Mouse (Mus musculus): ENCODE measurements at regions not wholly inside any gene's neighbourhood (a gene's known extent, or its start where the extent isn't known, plus 50 kb on each side); places are given as distances from the start of the nearest gene placed in this dataset.

GRCm38 (mm10) chr11:27280791-27281190 lies 687.0 kb upstream of the Vrk2 start:
- no peak for ATAC-seq (replicated peaks; ENCODE audit: poor library complexity)

GRCm38 (mm10) chr11:27264253-27264652 lies 670.5 kb upstream of the Vrk2 start:
- ATAC-seq (replicated peaks; ENCODE audit: poor library complexity) = peak; percentile 63

GRCm38 (mm10) chr11:27258521-27258920 lies 664.7 kb upstream of the Vrk2 start:
- ATAC-seq (replicated peaks; ENCODE audit: poor library complexity) = no peak

GRCm38 (mm10) chr11:27235884-27236283 lies 642.1 kb upstream of the Vrk2 start:
- no peak for ATAC-seq (replicated peaks; ENCODE audit: poor library complexity)

GRCm38 (mm10) chr11:27226454-27226853 lies 632.7 kb upstream of the Vrk2 start:
- no peak for ATAC-seq (replicated peaks; ENCODE audit: poor library complexity)

GRCm38 (mm10) chr11:27222436-27222835 lies 628.6 kb upstream of the Vrk2 start:
- no peak for ATAC-seq (replicated peaks; ENCODE audit: poor library complexity)

- ATAC-seq (replicated peaks; ENCODE audit: poor library complexity) = no peak
These were observed 628.2 kb upstream of the Vrk2 start for GRCm38 (mm10) chr11:27221956-27222355.

- ATAC-seq (replicated peaks; ENCODE audit: poor library complexity) = peak; percentile 87
These were observed 626.2 kb upstream of the Vrk2 start for GRCm38 (mm10) chr11:27219715-27220699.

- ATAC-seq (replicated peaks; ENCODE audit: poor library complexity) = no peak
These were observed 622.0 kb upstream of the Vrk2 start for GRCm38 (mm10) chr11:27215752-27216151.

- no peak for ATAC-seq (replicated peaks; ENCODE audit: poor library complexity)
These were observed 609.8 kb upstream of the Vrk2 start for GRCm38 (mm10) chr11:27203330-27204214.

- no peak for ATAC-seq (replicated peaks; ENCODE audit: poor library complexity)
These were observed 590.2 kb upstream of the Vrk2 start for GRCm38 (mm10) chr11:27184035-27184434.

GRCm38 (mm10) chr11:27183422-27183821 lies 589.6 kb upstream of the Vrk2 start:
- ATAC-seq (replicated peaks; ENCODE audit: poor library complexity) = no peak

- no peak for ATAC-seq (replicated peaks; ENCODE audit: poor library complexity)
These were observed 566.6 kb upstream of the Vrk2 start for GRCm38 (mm10) chr11:27160411-27160810.
